Mouse (Mus musculus) kidney, postnatal 14 days (tissue): Measurements from ENCODE around the gene Ccdc120.
A peak's percentile ranks its signal among the peaks of the same experiment; 100 is the strongest.
"Not testable (repeated sequence)": the region's sequence is repeated elsewhere in the genome, so short reads cannot be mapped to it uniquely, and the experiment has no call there.

ENCODE experiments used
- DNase-seq: peaks from one replicate; pipeline ENCODE4 v3.0.0; 2022; ENCODE audit warnings: mixed read lengths

The Ccdc120 gene

GRCm38 (mm10) chrX:7745429-7745828 is 5.3 kb downstream of the Ccdc120 start:
- no peak for DNase-seq

- no peak for DNase-seq
Measured at GRCm38 (mm10) chrX:7744940-7745339, 5.8 kb downstream of the Ccdc120 start.

DNA sequence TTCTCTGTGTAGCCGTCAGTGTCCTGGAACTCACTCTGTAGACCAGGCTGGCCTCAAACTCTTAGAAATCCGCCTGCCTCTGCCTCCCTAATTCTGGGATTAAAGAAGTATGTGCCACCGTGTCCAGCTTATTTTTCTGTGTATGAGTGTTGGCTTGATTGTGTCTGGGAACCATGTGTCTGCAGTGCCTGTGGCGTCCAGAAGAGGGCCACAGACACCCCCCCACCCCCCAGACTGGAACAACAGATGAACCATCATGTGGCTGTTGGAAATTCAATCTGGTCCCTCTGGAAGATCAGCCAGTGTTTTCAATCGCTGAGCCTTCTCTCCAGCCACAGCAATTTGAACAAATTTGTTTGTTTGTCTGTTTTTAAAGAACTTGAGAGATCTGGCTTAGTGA is 7.2 kb downstream of the Ccdc120 start:
- DNase-seq, result no peak

GRCm38 (mm10) chrX:7741103-7741502 is 9.6 kb downstream of the Ccdc120 start:
- no peak for DNase-seq

DNA sequence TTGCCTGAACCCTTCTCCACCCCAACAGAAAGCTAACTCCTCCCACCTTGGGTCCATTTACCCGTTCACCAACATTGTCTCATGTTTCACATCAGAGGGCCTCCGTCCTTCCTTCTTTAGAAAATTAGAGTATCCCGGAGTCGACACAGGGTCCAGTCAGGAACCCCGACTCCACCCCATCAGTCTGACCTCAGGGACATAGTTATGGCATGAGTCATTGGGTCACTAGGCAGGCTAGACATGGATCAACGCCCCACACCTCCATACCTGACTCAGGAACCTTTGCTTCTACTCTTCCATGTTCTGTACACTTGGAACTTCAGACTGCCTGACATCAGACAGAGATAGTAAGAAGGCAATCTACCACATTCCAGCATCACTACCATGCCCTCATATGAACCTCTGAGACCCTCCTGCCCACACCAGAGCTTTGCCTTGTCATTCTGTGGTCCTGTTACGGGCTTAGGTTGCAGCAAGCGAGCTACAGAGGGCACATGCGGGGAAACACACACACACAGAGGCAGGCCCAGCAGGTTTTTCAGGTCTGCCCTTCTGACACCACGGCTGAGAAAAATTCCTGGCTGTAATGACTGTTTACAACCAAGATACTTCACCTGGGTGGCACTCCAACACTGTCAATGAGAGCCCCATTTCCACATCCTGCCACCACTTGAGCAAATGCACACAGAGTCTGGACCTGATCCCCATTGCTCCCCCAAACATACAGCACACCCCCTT is 10.5 kb downstream of the Ccdc120 start:
- DNase-seq, result peak; percentile 32

- peak; percentile 80 for DNase-seq
Measured at GRCm38 (mm10) chrX:7739336-7740081, 11.2 kb downstream of the Ccdc120 start.

GRCm38 (mm10) chrX:7733571-7734156 is 17.0 kb downstream of the Ccdc120 start:
- peak; percentile 64 for DNase-seq

GRCm38 (mm10) chrX:7728922-7729265 is 21.8 kb downstream of the Ccdc120 start:
- DNase-seq, result no peak

DNA sequence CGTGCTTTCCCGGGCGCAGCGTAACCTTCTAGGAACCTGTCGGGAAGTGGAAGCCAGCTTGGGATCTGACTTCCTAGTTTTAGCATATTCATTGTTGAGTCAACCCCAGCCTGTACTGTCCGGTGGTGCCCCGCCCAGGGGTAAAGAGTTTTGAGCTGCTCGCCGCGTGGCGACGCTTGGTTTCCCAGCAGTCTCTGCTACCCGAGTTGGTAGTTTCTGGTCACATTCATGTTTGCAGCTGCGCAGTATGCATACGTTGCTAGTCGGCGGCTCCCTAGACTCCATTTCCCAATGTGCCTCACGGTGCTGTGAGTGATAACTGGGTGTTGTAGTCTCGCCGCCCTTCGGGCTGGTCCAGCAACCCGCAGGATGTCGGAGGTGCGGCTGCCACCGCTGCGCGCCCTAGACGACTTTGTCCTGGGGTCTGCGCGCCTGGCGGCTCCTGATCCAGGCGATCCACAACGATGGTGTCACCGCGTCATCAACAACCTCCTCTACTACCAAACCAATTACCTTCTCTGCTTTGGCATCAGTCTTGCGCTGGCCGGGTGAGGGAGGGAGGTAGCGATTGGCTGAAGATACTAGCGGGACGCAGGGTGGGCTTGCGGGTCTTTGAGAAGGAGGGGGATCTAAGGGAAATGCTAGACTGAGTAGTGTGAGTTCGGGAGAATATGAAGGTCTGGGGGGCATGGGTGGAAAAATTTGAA is 22.3 kb downstream of the Ccdc120 start, which contains the start of gene Praf2:
Gene Praf2, plus strand, starts transcription at position 225 of the 707 bp plus-strand sequence.
- peak; percentile 88 for DNase-seq

DNA sequence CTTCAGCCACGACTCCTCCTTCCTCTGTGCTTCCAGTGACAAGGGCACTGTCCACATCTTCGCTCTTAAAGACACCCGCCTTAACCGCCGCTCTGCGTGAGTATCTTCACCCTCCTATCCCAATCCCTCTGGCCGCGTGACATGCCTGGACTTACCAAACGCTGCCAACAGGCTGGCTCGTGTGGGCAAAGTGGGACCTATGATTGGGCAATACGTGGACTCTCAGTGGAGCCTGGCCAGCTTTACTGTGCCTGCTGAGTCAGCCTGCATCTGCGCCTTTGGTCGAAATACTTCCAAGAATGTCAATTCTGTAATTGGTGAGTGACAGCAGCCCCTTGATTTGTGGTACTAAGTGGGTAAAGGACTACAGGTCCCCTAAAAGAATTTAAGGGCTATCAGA is 23.5 kb downstream of the Ccdc120 start:
- DNase-seq, result no peak

- DNase-seq, result no peak
Measured at GRCm38 (mm10) chrX:7725841-7726240, 24.9 kb downstream of the Ccdc120 start.

GRCm38 (mm10) chrX:7724135-7724534 is 26.6 kb downstream of the Ccdc120 start:
- no peak for DNase-seq

- DNase-seq, result no peak
Measured at GRCm38 (mm10) chrX:7722691-7723090, 28.0 kb downstream of the Ccdc120 start.

DNA sequence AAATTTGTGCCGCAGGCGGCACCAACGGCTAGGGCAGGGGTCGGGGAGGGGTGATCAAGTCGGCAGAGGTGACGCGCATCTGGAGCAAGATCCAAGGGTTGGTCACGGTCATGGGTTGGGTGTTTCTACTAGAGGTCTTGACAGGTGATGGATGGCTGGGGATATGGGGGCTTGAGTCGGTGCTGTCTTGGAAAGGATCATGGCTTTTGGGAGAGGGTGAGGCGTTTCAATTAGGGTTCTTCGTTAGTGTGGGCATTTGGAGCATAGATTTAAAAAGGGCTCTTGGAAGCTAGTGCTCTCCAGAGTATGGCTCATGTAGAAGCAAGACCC is 28.5 kb downstream of the Ccdc120 start:
- DNase-seq, result no peak

DNA sequence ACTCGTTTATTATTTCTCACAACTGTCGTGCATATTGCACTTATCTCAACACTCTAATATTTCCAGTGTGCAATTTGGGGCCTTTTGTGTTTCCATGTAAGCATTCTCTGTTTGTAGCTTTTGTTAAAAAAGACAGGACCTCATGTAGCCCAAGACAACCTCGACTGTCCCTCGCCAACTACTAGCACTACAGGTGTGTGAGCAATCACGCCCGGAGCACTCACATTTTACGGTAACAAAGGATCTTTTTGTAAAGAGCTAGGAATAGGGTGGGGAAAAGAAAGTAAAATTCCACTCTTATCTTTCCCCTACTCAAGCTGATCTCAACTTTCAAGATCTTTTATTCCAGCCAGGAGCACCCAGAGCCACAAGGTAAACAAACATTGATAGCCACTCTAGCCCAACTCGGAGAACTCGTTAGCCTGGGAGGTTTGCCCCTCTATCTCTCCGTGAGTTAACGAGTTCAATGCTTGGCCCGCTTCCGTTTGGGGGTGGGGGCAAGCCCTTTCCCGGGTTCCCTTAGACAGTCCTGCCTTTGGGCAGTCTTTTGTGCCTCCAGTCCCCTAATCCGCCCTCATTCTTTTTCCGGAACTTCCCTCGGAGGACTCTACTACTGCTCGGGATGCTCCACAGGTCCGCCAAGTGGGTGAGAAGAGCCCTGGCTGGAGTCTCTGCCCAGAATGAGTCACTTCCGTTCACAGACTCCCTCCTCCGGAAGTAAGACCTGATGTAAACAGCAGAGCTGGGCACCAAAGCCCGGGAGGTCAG is 29.0 kb downstream of the Ccdc120 start, which contains the start of gene Gm45208:
Gene Gm45208, plus strand, starts transcription at position 732 of the 768 bp plus-strand sequence.
- DNase-seq, result peak; percentile 80

GRCm38 (mm10) chrX:7716058-7716457 is 34.6 kb downstream of the Ccdc120 start:
- DNase-seq, result not testable (repeated sequence)

DNA sequence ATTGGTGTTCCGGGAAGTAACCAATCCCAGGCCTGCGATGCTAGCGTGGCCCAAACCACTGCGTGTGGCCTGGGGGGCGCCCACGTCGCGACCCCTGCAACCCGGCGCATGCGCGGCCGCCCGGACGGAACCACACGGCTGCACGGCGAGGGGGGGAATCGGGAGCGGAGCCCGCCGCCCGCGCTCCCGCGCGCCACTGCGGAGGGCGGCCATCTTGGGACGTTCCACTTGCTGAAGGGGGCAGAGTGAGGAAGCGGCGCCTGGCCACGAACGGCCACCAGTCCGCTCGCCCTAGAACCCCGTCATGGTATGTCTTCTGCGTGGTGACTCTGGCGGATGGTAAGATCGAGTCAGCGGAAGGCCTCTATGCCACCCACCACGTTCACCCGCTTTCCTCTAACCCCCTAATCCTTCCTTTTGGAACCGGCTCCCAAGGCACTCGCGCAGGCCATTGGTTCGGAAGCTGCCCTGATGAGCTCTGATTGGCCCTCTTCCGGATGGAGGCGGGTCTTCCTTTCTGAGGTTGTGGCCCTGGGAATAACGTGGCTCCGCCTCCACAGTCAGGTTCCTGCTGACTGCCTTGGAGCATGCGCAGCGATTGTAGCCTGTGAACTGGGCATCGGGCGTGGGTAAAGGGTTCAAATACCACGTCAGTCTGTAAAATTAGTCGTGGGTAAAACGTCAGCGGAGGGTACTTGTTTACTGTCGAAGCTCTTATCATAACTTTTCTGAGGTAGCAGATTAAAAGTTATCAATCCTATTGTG is 36.4 kb downstream of the Ccdc120 start, which contains the start of gene Wdr45:
Gene Wdr45, plus strand, starts transcription at position 199 of the 765 bp plus-strand sequence.
- DNase-seq, result peak; percentile 95

DNA sequence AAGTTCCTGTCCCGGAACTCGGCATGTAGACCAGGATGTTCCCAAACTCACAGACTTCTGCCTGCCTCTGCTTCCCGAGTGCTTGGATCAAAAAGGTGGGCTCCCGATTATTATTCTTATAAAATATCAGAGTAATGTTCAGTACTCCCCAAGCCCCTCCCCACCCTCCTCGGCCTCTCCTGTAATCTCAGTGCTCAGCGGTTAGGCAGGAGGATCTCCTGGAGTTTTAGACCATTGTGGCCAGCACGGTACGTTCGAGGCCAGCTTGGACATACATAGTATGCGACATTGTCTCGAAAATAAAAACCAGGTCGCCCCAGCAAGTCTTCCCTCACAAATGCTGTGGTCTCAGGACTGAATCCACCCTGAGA is 37.0 kb downstream of the Ccdc120 start:
- not testable (repeated sequence) for DNase-seq

DNA sequence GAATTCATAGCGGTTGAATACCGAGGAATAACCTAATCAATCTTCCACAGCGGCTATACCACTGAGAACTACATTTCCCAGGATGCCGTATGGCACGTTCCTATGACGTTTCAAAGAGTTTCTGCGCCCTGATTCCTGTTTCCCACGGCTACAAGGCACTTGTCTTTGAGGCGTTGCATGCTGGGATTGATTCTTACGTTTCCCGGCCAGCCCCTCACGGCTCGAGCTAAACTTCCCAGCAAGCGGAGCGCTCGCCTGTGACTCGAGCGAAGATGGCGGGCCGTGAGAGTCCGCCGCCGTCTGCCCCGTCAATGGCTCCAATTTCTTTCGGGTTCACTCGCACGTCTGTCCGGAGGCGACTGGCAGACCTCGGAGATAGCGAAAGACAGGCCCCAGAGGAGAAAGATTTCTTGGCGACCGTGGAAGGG is 53.7 kb downstream of the Ccdc120 start, which contains the start of gene Gpkow:
Gene Gpkow, plus strand, starts transcription at position 178 of the 428 bp plus-strand sequence.
- peak; percentile 90 for DNase-seq

GRCm38 (mm10) chrX:7696520-7696919 is 54.2 kb downstream of the Ccdc120 start:
- DNase-seq, result no peak

DNA sequence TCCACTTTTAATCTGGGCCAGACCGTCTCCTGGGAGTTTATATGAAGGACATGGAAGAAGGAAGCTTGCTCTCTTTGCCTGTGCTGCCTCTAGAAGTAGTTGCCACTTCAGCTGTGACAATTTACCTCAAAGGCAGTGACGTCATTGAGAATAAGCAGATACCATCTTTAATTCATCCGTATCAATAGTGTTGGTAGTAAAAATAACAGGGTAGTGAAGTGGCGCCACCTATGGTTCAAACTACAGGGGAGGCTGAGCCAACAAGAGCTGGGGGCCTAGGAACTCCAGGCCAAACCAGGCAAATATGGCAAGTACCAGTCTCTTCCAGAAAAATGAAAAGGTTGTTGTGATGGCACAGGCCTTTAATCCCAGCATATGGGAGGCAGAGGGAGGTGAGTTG is 57.8 kb downstream of the Ccdc120 start:
- peak; percentile 40 for DNase-seq
